Mouse (Mus musculus) adrenal gland, adult (tissue): ENCODE data around the gene Zfp148.

Experiments
- DNase-seq, 2 experiments: peaks; one replicate each; pipeline ENCODE4 v3.0.0; 2022 to 2023; ENCODE audit warnings: low spot score in 1 of 2; ENCODE audit not compliant: inconsistent age in 2 of 2

Zfp148 gene

DNA sequence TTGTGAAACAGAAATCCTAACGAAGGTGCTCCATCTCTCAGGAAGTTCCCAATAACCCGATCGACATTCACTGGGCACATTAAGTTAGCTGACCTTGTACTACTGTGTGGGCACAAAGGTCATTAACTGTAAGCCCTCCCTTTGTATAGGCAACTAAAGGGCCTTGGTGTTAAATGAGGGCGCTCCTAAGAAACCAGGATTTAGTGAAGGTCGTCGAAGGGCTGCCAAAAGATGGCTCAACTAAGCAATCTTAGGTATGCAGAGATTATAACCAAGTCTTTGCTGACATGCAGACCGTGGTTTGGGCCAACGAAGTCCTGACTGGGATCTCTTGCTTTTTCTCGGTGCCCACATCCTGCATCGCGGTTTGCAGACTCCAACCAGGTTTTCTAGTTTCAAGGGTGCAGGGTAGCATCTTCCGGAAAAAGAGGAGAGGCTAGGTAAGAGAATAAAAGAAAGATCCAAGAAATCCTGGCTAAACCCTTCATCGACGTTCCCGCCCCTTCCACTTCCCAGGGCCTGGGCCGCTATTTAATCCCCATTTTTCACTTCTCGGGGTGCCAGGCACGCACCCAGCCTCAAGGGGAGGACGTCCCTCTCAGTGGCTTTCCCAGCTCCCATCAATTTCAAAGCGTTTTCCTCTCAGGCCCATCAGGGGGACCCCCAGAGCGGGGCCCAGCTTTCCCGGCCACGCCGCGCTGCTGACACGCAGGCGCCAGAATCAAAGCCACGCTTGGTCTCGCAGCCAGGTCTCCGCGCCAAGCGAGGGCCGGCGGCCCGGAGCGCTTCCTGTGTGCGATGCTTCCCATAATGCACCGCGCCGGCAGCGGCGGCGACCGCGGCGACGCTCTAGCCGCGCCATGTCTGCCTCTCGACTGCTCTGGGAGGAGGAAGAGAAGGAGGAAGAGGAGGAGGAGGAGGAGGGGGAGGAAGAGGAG lies at the start of gene Zfp148:
TSS of gene Zfp148 (plus strand) at position 893 of the 938 bp plus-strand sequence.
- peak; percentile 92 to 97 for DNase-seq

DNA sequence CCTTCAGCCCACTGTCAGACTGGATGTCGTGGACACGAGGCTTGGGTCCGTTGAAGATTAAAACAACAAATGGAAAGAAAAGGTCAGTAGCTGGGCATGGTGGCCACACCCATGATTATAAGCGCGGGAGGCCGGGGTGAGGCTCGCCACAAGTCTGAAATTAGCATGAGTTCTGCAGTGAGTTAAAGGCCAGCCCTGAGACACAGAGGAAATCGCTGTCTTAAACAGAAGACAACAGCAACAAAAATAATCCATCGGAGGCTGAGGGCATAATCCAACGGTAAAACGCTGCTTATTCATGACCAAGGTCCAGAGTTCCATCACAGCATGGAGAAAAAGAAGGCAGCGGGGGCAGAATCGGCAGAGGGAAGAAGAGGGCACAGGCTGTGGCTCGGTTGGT lies 47.6 kb upstream of the Zfp148 start:
- no peak for DNase-seq

DNA sequence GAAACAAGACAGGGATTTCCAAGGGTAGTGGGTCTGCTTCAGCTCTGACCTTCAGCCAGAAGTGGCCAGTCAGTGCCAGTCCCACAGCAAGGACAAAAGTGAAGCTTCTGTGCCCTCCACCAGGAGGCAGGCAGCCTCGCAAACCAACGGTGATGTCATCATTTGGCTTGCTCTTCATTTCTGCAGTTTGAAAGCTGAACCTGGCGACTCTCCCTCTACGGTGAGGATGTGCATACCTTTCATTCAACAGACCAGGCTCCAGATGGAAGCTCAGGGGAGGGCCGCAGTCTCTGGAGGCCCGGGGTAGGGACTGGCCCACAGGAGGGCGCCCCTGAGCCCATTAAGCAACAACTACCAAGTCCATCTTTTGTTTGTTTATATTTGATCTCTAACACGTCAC lies 43.5 kb upstream of the Zfp148 start:
- DNase-seq, result peak; percentile 74 to 86

DNA sequence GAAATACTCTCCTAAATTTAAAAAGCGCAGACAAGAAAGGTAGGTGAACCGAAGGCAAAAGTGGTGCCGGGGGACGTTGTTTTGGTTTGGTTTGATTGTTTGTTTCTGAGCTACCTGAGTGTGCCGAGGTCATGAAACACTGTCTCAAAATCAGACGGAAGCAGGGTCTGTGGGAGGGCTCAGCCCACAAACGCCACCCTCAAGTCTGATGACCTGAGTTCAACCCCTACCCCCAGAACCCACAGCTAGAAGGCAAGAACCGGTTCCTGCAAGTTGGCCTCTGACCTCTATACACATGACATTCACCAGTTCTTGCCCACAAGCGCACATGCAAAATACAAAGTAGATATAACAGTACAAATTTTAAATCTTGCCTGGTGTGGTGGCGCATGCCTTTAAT lies 43.0 kb upstream of the Zfp148 start:
- no peak for DNase-seq

DNA sequence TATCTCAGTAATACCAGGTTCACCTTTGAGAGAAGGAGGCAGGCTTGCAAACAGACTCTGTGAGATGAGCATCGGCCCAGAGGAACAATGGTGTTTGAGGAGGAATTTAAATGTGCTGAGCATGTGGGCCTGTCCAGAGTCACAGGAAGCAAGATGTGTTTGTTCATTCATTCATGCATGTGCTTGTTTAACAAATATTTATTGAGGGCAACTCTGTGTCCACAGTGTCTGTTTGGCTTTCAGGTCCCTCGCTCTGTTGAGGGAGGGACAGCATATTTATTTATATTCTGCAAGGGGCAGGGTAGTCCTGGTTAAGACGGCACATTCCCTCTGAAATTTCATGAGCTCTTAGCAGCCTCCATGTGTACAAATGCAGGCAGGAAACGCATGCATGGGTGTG lies 42.1 kb upstream of the Zfp148 start:
- DNase-seq, result no peak

DNA sequence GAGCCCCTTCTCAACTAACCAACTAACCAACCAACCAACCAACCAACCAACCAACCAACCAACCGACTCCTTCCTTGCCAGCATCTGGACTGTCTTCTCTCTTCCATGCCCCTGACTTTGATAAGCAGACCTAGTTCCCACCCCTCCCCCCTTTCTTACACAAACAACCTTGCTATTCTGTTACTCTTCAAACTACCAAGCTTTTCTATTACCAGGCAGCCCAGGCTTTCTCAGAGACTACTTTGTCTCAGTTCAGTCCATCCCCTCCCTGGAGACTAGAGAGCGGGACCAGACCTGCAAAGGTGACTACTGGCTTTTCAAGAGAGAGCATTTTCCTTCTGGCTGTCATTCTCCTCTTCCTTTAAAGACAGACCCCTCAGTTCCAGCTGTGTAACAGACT lies 41.2 kb upstream of the Zfp148 start:
- DNase-seq, result no peak

DNA sequence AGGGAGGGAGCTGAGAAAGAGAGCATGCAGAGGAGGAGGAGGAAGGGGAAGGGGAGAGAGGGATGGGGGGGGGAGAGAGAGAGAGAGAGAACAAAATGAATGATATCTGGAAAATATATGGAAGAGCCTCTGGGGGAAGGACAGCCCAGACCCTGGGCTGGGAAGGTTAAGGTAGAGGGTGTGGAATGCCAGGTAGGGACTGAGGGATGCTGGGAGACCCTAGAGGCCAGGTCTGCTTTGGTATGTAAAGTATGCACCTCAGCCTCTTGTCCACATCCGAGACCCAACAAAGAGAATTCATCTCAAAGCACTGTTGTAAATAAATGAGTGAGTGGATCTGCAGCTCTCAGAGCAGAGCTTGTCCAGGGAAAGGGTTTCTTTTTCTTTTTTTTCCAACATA lies 38.3 kb upstream of the Zfp148 start:
- no peak for DNase-seq

DNA sequence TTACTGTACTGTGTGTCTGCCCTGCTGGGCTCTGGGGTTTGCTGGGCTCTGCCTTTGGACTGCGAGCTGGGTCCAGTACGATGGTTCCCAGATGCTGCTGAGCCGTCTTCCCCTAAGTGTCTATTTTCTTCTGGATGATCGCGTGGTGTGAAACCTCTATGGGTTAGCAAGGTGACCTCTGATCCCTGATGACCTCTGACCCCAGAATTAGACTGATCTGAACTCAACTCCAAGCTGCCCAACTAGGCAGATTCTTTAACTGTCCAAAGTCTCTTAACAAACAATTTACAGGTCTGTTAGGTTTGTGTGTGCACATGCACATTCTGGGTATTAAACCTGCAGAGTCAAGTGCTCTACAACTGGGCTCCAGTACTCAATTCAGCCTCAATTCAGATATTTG lies 37.5 kb upstream of the Zfp148 start:
- DNase-seq, result no peak

DNA sequence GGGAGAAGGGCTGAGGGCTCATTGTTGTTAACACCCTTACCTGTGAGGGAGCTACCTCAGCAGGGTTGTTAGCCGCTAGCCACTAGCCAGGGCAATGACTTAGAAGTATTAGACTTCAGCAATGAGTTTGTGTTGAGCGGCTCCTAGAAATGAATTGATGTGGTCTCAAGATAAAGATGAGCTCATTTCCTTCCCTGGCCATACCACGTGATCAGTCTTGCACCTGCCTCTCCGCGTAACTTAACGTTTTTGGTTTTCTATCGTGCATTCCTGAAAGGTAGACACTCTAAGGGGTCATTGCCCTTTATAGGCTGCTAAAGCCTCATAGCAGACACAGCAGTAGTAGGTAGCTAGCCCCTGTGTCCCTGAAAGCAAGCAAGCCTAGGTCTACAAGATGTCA lies 37.0 kb upstream of the Zfp148 start:
- no peak for DNase-seq

DNA sequence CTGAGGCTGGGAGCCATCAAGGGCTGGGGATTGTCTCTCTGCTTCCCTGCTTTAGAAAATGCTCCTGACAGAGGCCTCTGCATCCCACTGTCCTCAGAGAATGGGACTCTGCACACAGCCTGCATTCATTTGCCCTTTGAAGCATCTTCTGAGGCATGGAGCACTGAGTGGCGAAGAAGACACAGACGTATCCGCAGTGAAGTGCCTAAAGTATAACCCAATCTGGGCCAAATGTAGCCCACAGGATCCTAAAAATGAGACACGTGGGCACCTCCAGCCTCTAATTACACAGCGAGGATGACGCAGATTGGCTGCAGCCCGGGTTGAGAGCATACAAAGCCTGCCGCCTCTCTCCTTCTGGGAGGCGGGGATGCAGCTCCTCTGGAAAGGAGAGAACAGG lies 36.3 kb upstream of the Zfp148 start:
- DNase-seq, result peak; percentile 31 to 72

DNA sequence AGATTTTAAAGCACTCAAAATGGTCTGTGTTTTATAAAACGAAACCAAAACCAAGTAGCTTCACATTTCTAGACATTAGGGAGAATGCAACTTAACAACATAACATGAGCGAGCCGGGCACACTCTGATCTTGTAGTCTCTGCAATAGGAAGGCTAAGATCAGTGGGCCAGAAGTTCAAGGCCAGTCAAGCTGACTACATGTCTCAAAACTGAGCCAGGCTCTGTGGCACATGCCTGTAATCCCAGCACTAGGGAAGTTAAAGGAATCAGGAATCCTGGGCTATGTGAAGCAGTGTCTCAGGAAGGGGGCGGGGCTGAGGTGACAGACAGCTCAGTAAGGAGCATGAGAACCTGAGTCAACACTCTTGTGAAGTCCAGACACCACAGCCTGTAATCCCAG lies 35.8 kb upstream of the Zfp148 start:
- peak; percentile 67 to 81 for DNase-seq

DNA sequence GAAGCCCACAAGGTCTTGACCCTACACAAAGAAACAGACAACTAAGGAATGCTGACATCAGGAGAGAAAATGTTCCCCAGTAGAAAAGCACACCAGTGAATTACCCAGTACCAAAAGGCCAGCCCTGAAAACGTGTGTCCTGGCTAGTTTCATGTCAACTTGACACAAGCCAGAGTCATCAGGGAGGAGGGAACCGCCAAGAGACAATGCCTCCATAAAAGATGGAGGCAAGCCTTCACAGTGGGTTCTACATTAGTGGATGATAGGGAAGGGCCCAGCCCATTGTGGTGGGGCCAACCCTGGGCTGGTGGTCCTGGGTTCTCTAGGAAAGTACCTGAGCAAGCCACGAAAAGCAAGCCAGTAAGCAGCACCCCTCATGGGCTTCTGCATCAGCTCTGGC lies 34.3 kb upstream of the Zfp148 start:
- no peak for DNase-seq

DNA sequence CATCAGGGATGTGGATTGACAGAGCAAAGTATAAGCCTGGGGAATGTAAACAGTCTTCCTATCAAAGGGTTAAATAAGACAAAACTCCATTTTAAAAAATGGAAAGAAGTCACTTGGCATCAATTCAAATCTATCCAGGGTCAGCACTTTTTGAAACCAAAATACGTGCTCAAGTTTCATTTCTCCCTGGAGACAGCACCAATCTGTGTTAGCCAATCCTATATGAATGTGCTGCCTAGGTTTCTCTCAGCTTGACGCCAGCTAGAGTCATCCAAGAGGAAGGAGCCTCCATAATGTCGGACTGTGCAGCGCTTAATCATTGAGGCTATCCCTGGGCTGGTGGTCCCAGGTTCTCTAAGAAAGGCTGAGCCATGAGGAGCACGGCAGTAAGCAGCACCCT lies 33.5 kb upstream of the Zfp148 start:
- no peak for DNase-seq

DNA sequence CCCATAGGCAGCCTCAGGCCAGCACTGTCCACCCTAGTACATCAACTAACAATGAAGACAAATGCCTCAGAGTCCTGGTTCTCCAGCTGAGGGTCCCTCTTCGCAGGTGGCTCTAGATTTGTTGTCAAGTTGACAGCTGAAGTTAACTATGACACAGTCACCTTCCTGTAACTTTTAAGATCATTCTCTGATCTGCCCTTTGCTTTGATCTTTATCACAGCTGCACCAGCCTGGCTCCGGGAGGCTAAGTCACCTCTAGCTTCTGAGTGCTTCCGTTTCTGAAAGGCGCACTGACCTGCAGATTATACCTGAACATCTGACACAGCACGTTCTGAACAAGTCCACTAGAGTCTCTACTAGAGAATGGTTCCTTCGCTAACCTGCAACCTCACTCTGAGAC lies 22.8 kb upstream of the Zfp148 start:
- no peak for DNase-seq

DNA sequence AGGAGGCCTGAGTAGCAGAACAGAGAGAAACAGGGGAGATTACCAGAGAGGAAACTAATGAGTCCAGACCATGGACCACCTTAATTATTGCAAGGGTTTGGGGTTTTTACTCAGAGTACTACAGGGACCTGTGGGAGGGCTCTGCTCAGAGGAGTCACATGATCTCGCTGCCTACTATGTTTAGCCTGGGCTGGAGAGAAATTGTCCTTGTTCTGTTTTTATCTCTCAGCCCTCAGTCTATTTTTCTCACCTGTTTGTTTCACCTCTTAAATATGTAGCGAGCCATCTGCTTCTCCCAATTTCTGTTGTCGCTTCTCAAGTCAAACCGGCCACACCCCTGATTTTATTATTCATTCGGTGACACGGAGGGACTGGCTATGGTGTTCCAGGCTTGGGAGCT lies 14.9 kb upstream of the Zfp148 start:
- no peak for DNase-seq

DNA sequence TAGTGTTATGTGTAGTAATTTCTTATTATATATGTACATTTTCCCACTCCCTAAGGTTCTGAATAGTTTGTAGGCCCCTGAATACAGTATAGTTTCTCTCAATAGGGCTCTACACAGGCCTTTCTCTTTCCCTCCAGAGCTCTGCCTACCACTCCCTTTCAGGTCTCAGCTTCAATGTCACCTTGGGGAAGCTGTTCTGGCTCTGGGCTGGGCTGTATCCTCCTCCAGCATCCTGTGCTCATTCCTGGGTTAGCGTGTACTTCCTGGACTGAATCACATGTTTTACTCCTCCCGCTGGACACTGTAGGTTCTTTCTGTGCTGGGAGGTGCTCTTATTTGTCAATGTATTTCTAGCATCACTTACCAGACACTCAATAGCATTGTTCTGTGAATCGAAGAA lies 12.0 kb upstream of the Zfp148 start:
- no peak for DNase-seq

DNA sequence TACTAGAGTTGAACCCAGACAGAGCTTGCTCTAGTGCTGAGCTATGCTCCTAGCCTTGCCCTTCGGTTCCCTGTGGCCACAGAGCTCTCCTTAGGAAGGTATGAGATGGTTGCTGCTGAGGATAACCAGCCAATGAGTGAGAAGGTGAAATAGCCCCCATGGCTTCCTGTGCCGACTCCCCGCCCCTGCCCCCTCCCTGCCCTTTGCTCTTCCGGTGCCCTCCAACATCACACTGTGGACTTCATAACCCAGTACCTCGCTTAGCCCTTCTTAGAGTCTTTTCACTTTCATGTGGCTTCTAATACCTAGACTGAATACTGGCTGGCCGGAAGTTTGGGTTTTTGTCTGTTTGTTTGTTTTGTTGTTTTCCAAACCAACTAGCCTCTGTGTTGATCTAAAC lies 9.8 kb upstream of the Zfp148 start:
- DNase-seq, result no peak

DNA sequence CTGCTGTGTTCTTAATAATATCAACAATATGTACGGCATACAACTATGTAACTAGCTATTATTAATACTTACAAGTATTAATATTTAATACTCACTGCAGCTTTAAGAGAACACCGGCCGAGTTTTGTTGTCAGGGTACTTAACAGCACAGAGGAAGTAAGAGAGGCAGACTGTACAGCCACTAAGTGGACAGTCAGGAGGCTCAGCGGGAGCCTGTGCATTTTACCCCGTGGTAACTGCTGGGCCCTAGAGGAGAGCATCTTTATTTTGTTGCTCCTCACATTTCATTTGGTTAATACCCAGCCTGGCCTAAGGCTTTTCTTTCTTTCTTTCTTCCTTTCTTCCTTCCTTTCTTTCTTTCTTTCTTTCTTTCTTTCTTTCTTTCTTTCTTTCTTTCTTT lies 8.0 kb upstream of the Zfp148 start:
- DNase-seq, result no peak

DNA sequence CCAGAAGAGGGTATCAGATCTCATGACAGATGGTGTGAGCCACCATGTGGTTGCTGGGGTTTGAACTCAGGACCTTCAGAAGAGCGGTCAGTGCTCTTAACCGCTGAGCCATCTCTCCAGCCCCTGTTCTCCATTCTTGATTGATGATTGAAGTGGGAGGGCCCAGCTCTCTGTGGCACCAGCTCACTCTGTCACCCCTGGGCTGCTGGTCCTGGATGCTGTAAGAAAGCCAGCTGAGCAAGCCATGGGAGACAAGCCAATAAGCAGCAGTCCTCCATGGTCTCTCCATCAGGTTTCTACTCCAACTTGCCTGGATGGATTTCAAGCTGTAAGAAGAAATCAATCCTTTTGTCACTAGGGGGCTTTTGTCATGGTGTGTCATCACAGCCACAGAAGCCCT lies 7.3 kb upstream of the Zfp148 start:
- DNase-seq, result no peak

DNA sequence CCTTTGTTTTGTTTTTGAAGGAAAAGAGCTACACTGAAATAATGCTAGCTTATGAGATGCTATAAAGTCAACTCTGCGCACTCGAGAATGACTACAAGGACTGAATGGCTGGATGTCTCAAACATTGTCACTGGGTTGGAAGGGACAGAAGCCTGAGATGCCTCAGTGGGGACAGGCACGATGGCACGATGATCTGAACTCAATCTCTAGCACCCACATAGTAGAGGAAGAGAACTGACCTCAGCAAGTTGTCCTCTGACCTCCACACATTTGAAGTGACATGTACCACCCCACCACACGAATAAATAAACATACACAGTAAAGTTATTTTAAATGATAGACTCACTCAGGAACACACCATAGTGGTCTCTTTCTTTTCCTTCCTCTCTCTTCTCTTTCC lies 4.4 kb upstream of the Zfp148 start:
- no peak for DNase-seq

DNA sequence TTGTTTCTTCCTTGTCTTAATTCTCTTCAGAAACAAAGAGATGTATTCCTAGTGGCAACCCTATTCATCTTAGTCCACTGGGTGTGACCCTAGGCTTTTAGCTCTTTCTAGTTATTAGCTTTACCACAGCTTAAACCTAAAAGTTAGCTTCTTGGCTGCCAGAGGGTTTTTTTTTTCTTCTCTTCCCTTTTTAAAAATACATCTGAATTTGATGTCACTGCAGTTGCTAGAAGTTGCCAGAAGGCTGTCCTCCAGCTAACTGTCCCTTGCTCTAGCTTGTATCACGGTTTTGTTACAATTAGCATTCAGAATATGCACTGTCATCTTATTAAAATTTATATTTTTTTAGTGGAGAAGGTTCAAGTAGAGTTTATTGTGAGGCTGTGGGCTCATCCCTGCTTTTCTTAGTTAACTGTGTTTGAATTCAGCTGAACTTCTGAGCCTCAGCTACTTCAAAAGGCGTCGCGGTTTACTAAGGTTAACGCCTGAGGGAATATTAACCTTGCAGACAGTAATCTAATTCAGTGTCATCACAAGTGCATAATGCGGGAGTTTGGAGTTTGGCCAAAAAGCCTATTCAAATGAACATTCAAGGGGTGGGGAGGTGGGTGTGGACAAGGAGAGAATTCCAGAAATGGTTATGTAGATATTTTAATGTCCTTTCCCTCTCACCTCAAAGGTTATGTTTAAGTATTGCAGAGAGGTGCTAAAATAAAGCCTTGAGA lies 1.3 kb upstream of the Zfp148 start:
- DNase-seq, result peak in 1 of 2 experiments; percentile 57

DNA sequence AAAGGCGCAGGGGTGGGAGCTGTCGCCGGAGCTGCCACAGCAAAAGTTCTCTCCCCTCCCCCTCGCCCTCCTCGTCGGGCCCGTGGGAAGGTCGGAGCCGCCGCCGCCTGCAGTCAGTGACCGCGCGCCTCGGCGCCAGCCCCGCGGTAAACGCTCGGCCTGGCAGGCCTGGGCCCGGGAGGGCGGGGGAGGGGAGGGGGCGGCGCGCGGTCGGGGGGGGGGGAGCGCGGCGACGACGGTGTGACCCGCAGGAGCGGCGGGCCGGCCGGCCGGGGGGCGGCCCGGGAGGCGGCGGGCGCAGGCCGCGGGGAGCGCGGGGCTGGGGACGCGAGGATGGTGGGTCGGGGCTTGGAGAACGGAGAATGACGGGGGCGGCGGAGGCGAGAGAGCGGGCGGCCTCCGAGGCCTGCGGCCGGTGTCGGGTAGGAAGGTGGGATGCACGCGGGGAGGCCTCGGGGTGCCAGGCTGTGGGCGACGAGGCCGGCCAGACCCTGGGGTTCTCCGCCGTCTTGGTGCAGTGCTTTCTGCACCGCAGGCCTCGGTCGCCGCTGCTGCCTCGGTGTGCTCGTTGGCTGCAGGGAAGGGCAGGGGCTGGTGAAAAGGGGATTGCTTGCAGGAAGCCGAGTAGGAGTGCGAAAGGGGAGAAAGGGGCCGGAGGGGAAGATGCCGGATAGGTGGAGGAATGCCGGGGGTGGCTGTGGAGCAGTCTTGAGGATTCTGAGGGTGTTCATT lies 412 bp downstream of the Zfp148 start:
- DNase-seq, result peak; percentile 61 to 86
